Mouse (Mus musculus) neural tube, embryonic 15.5 days (tissue): ENCODE measurements at regions not wholly inside any gene's neighbourhood (a gene's known extent, or its start where the extent isn't known, plus 50 kb on each side); places are given as distances from the start of the nearest gene placed in this dataset.

Experiments
- ATAC-seq: fragments of 200-750 bp; cut with Nextera tagmentation; 2 replicates; pipeline ENCODE4 v1.8.0; 2017; ENCODE audit warnings: mild to moderate bottlenecking, moderate TSS enrichment, moderate library complexity; ENCODE audit not compliant: low FRiP score
- H3K27ac ChIP-seq: fragments of 300-500 bp; sonication (generic); replicated peaks from 2 replicates; pipeline ENCODE4 v1.5.1; 2015; ENCODE audit warnings: mild to moderate bottlenecking, inconsistent platforms
- H3K27me3 ChIP-seq: fragments of 300-500 bp; sonication (generic); replicated peaks from 2 replicates; pipeline ENCODE4 v1.6.1; 2015; ENCODE audit warnings: inconsistent platforms
- H3K36me3 ChIP-seq: fragments of 300-500 bp; sonication (generic); 2 replicates; pipeline ENCODE4 v1.6.1; 2015; ENCODE audit warnings: inconsistent platforms
- H3K4me1 ChIP-seq: fragments of 300-500 bp; sonication (generic); 2 replicates; pipeline ENCODE4 v1.6.1; 2015; ENCODE audit warnings: inconsistent platforms
- H3K4me2 ChIP-seq: fragments of 300-500 bp; sonication (generic); 2 replicates; pipeline ENCODE4 v1.6.1; 2015; ENCODE audit warnings: inconsistent platforms, mild to moderate bottlenecking, moderate library complexity
- H3K4me3 ChIP-seq: fragments of 300-500 bp; sonication (generic); replicated peaks from 2 replicates; pipeline ENCODE4 v1.5.1; 2015; ENCODE audit warnings: mild to moderate bottlenecking, inconsistent platforms
- H3K9ac ChIP-seq: fragments of 300-500 bp; sonication (generic); replicated peaks from 2 replicates; pipeline ENCODE4 v1.6.1; 2015; ENCODE audit warnings: mild to moderate bottlenecking, inconsistent platforms
- H3K9me3 ChIP-seq: fragments of 300-500 bp; sonication (generic); replicated peaks from 2 replicates; pipeline ENCODE4 v1.6.1; 2016; ENCODE audit warnings: inconsistent platforms
- WGBS: fragments of 180-500 bp; shearing (Covaris S2); methylation state at CpG from one replicate; pipeline ENCODE4 v1.1.7; 2015; ENCODE audit warnings: mixed read lengths; 5-methylcytosine and 5-hydroxymethylcytosine counted together

DNA sequence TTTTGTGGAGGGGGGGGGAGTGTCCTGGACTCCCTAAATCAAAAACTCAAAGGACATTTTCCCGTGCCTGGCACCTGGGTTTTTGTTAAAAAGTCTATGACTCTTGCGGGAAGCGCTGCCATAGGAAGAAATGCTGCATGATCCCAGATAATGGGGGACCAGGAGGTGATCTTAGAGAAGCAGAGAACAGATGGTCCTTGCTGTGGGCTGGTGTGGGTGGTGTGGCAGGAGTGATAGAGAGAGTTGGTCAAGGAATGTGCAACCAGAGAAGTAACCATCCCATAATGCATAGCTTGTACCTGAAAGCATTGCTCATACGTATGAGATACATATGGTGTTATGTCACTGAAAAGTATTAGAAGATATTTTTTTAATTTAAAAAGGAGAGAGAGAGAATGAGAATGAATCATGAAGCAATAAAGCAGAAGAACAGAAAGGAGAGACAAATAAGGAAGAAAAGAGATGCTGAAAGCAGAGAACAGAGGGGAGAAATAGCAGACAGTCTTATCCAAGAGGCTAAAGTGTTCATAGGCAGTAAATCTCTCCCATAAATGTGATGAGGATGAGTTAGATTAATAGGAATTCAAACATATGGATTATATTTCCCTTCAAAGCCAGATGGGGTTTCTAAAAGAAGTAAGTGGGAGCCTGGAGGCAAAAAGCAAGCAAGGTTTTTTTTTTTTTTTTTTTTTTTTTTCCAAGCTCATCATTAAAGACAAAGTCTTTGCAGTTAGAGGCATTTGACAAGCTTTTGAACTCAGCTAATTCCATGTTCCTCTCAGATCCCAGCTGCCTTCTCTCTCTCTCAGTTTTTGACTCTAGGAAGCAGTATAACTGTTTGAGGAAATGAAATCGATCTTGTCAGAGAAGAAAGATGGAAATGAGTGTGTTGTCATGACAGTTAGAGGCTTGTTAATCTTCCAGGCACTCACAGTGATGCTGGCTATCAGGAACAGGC is 136.2 kb upstream of the Adra1d start:
- no peak overlapping the region for H3K9ac ChIP-seq
- 86% methylated on average over 5 of the region's 5 CpGs for WGBS

DNA sequence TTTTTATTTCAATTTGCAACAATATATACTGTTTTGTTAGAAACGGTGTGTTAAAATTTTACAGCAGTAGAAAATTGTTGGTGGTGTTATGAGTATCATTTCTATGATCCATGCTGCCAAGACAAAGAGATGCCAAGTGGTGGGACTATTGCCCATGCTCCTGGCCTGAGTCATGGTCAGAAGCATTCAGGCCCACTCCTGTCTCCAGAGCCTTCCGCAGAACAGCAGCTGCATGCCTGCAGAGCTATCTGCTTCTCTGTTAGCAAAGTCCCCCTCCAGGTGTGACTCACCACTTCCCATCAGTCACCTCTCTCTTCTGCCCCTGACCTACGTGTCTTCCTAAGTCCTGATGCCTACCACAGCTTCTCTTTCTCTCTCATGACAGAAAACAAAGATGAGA is 134.2 kb upstream of the Adra1d start:
- no peak overlapping the region for H3K4me3 ChIP-seq
- no peak overlapping the region for H3K4me2 ChIP-seq
- no peak overlapping the region for H3K9ac ChIP-seq
- H3K27me3 ChIP-seq: no peaks in the 10 kb centered on the region
- H3K36me3 ChIP-seq: no peaks in the 10 kb centered on the region
- H3K4me1 ChIP-seq: 0 out of 2 replicates have a peak, but pooled peaks cover 4% of the 10 kb centered on the region
- H3K9me3 ChIP-seq: no peaks in the 10 kb centered on the region
- no peak for ATAC-seq
- no peak overlapping the region for H3K27ac ChIP-seq
- 86% methylated on average over 3 of the region's 3 CpGs for WGBS

More for the DNA sequence above, 136.2 kb upstream of the Adra1d start:
- Histone ChIP-seq H3K27ac (no peak overlapping the region), H3K27me3 (no peaks in the 10 kb centered on the region), H3K36me3 (no peaks in the 10 kb centered on the region), H3K4me2 (no peak overlapping the region), H3K4me1 (0 out of 2 replicates have a peak, but pooled peaks cover 4% of the 10 kb centered on the region), H3K9me3 (no peaks in the 10 kb centered on the region), H3K4me3 (no peak overlapping the region)
- no peak for ATAC-seq

DNA sequence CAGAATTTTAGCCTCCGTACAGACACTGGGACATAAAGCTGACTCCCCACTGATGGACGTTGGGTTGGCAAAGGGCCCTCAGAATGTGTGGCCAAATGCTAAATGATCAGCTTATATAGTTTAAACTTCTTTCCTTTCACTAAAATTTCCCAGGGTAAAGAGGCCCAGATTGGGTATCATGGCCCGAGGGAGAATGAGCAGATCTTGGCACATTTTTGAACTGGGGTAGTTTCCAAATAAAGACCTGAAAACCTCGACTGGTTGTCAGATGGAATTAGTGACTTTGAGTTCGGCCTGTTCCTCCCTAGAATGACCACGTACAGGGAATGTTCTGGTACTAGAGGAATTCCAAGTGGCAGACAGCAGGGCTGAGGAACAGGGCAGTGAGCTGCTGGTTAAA is 127.9 kb upstream of the Adra1d start:
- no peak overlapping the region for H3K27ac ChIP-seq

DNA sequence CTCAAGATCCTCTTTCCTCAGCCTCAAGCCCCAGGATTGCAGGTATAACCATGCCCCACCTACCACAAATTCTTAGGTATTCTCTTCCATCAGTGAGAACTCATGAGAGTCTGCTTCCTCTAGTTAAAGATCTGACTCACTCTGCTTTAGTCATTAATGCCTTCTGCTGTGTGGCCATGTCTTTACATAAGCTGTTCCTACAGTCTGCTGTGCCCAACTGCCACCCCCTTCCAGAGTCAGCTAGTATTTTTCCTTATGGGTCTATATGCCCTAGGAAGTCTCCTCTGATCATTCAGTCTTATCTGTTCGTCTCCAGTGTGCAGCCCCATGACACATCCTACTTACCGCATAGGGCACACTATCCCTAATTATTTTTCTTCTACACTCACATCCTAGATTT is 126.2 kb upstream of the Adra1d start:
- Histone ChIP-seq H3K36me3 (no peaks in the 10 kb centered on the region), H3K4me1 (no peaks in the 10 kb centered on the region), H3K4me2 (no peak overlapping the region), H3K9ac (no peak overlapping the region), H3K9me3 (no peaks in the 10 kb centered on the region), H3K27me3 (no peaks in the 10 kb centered on the region), H3K4me3 (no peak overlapping the region), H3K27ac (no peak overlapping the region)
- WGBS: 95% methylated on average over 2 of the region's 2 CpGs
- no peak for ATAC-seq

More for the DNA sequence above, 127.9 kb upstream of the Adra1d start:
- Histone ChIP-seq H3K9me3 (no peaks in the 10 kb centered on the region), H3K4me3 (no peak overlapping the region), H3K27me3 (no peaks in the 10 kb centered on the region), H3K4me2 (no peak overlapping the region), H3K36me3 (no peaks in the 10 kb centered on the region), H3K4me1 (no peaks in the 10 kb centered on the region), H3K9ac (no peak overlapping the region)
- 81% methylated on average over 6 of the region's 6 CpGs for WGBS
- ATAC-seq: no peak

DNA sequence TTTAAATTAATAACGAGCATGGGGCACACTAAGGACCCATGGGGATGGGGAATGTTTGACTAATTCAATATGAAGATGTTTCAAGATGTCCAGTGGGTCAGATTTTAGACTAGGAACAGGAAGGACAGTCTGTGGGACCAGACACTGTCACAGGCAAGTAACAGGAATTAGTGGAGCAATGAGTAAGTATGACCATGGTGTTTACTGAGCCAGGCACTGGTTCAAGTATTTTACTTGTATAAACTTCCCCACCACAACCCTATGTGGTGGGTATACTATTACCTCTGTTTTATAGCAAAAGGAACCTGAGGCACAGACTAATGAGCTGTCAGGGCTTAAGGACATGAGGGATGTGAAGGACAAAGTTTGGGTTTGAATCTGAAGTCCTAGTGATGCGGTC is 125.4 kb upstream of the Adra1d start:
- Histone ChIP-seq H3K9ac (no peak overlapping the region), H3K9me3 (no peaks in the 10 kb centered on the region), H3K4me1 (no peaks in the 10 kb centered on the region), H3K4me2 (no peak overlapping the region), H3K4me3 (no peak overlapping the region), H3K27ac (no peak overlapping the region), H3K27me3 (no peaks in the 10 kb centered on the region), H3K36me3 (no peaks in the 10 kb centered on the region)
- WGBS: 89% methylated on average over 2 of the region's 2 CpGs
- no peak for ATAC-seq

DNA sequence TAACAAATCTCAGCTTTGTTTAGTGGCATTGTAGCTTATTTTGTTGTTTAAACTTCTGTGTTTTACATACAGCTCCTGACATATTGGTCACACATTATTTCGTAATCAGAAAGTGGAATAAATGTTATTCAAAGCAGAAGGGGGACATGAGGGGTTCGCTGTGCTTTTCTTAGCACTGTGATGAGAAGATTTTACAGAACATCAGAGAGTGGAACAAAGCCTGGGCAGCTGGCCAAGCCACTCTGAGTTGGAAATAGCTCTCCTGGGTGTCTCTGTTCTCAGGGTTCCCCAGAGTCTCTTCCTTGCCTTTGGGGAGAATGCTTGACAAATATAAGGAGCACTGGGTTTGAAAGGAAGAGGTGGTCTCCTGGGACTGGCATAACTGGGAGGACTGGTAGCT is 124.7 kb upstream of the Adra1d start:
- Histone ChIP-seq H3K27ac (no peak overlapping the region), H3K36me3 (no peaks in the 10 kb centered on the region), H3K9ac (no peak overlapping the region), H3K4me2 (no peak overlapping the region), H3K9me3 (no peaks in the 10 kb centered on the region), H3K27me3 (no peaks in the 10 kb centered on the region), H3K4me1 (no peaks in the 10 kb centered on the region), H3K4me3 (no peak overlapping the region)
- WGBS: 70% methylated on average over 2 of the region's 2 CpGs
- ATAC-seq: no peak

DNA sequence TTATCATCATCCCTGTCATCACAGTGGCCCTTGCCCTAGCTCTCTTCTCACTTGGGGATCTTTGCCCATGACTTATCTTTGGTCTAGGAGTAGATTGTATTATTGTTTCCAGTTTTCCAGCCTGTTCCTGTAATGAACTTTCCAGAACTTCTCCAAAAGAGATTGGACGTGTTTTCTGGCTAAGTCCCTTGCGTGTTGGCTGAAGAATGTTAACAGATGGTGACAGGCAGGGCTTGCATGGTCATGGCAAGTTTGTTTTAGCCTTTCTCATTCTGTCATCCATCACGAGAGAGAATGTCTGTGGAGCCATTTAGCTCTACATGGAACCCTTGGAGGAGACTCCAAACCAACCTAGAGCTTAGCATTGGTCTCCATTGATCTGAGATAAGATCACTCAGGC is 123.2 kb upstream of the Adra1d start:
- Histone ChIP-seq H3K9ac (no peak overlapping the region), H3K4me1 (no peaks in the 10 kb centered on the region), H3K27ac (no peak overlapping the region), H3K4me2 (no peak overlapping the region), H3K27me3 (no peaks in the 10 kb centered on the region), H3K36me3 (no peaks in the 10 kb centered on the region), H3K4me3 (no peak overlapping the region), H3K9me3 (no peaks in the 10 kb centered on the region)
- ATAC-seq: no peak
- 86% methylated on average over 3 of the region's 3 CpGs for WGBS

DNA sequence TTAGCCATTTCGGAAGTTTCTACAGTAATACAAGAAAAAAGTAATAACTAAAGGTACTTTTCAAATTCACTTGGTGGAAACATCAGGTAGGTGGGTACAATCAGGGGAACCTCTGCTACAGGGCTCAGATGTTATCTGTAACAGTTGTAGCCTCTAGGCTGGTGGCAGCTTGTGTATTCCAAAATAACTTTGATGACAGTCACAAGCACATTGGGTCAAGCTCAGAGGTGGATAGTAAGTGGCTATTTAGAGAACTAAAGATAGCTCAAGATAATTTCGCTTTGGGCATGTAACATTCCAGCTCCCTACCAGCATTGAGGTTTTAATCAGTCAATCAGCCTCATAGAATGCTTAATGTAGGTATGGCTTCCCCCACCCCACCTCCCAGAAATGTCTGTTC is 121.7 kb upstream of the Adra1d start:
- no peaks in the 10 kb centered on the region for H3K36me3 ChIP-seq
- WGBS: 93% methylated on average over 2 of the region's 2 CpGs

DNA sequence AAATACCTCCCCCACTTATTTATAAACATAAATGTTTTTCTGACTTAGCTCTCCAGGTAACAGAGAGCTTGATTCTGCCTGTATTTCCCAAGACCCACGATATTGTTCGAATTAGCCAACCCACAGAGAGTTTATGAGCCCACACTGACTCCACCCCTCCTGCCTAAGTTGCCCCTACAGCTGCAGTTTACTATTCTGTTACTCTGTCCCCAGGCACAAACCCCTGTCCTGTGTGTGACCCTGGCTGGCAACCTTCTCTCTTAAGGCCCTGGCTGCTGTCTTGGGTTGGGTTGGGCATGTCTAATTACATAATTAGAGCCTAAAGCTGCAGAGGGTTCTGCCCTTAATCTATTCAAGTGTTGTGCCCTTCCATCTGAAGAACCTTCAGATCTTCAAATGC is 116.4 kb upstream of the Adra1d start:
- no peak for ATAC-seq
- no peak overlapping the region for H3K27ac ChIP-seq
- no peaks in the 10 kb centered on the region for H3K36me3 ChIP-seq
- H3K9me3 ChIP-seq: no peaks in the 10 kb centered on the region
- no peak overlapping the region for H3K9ac ChIP-seq
- WGBS: 50% methylated on average over 2 of the region's 2 CpGs
- no peaks in the 10 kb centered on the region for H3K4me1 ChIP-seq
- H3K4me3 ChIP-seq: no peak overlapping the region
- no peak overlapping the region for H3K4me2 ChIP-seq
- no peaks in the 10 kb centered on the region for H3K27me3 ChIP-seq

More for the DNA sequence above, 121.7 kb upstream of the Adra1d start:
- H3K9me3 ChIP-seq: no peaks in the 10 kb centered on the region
- H3K4me3 ChIP-seq: no peak overlapping the region
- no peak for ATAC-seq
- no peaks in the 10 kb centered on the region for H3K4me1 ChIP-seq
- no peak overlapping the region for H3K9ac ChIP-seq
- H3K4me2 ChIP-seq: no peak overlapping the region
- no peaks in the 10 kb centered on the region for H3K27me3 ChIP-seq
- no peak overlapping the region for H3K27ac ChIP-seq

DNA sequence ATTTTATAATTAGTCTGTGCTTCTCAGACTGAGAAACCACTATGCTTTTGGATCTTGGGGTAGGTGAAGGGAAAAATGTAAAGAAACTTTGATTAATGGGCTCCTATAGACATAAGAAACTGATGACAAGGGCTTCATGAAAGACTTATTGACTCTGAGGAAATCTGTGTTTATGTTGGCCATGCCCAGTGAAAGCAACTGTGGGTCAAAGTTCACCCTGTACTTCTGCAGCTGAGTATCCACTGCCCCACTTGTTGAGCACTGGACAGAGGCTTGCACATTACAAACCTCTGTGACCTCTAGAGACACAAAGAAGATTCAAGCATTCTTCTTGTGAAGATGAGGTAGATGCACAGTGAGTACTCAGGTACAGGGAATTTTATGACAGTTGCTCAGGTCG is 114.7 kb upstream of the Adra1d start:
- no peak overlapping the region for H3K9ac ChIP-seq
- H3K4me1 ChIP-seq: no peaks in the 10 kb centered on the region
- no peak overlapping the region for H3K4me3 ChIP-seq
- 89% methylated on average over 1 of the region's 1 CpGs for WGBS
- H3K27me3 ChIP-seq: no peaks in the 10 kb centered on the region
- no peak for ATAC-seq
- H3K9me3 ChIP-seq: no peaks in the 10 kb centered on the region
- no peak overlapping the region for H3K27ac ChIP-seq
- H3K36me3 ChIP-seq: no peaks in the 10 kb centered on the region
- H3K4me2 ChIP-seq: no peak overlapping the region

DNA sequence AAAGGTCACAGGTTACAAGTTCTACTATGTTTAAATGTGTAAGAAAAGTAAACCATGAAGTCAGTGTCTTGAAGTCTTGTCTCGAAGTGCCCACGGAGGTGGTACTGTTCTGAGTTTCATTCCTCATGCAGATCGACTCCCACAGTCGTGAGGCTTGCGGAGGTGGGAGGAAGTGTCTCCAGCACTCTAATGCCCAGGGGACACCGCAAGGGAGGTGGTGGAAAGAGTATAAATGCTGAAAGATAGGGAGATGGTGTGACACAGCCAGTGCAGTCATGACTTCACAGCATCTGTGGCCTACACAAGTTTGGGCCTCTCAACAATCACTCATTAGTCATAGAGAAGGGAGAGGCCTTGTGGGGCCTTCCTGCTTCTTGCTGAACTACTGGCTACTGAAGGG is 112.8 kb upstream of the Adra1d start:
- no peaks in the 10 kb centered on the region for H3K27me3 ChIP-seq
- ATAC-seq: no peak

DNA sequence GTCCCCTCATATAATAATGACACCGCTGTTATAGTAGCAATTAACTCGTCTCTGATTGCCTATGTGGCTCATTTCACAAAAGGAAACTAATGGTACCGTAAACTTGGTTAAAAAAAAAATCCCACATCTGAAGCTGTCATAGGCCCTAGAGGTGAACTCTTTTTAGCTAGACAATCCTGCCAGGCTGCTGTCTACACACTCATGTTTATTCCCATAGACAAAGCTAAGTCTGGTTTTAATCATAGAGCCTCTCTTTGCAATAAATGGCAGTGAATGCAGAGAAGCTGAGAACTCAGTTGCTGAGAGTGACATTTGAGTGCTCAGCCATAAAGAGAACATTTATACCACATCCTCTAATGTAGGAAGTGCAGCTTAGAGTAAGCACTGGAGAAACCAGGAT is 111.3 kb upstream of the Adra1d start:
- H3K4me1 ChIP-seq: no peaks in the 10 kb centered on the region
- H3K27ac ChIP-seq: no peak overlapping the region
- 15% methylated on average over 3 of the region's 3 CpGs for WGBS
- no peaks in the 10 kb centered on the region for H3K9me3 ChIP-seq
- H3K36me3 ChIP-seq: no peaks in the 10 kb centered on the region
- no peak overlapping the region for H3K4me3 ChIP-seq
- H3K4me2 ChIP-seq: no peak overlapping the region
- H3K9ac ChIP-seq: no peak overlapping the region
- H3K27me3 ChIP-seq: no peaks in the 10 kb centered on the region
- ATAC-seq: no peak

More for the DNA sequence above, 112.8 kb upstream of the Adra1d start:
- Histone ChIP-seq H3K36me3 (no peaks in the 10 kb centered on the region), H3K4me2 (no peak overlapping the region), H3K4me1 (no peaks in the 10 kb centered on the region), H3K4me3 (no peak overlapping the region), H3K27ac (no peak overlapping the region), H3K9me3 (no peaks in the 10 kb centered on the region), H3K9ac (no peak overlapping the region)
- 92% methylated on average over 6 of the region's 6 CpGs for WGBS
